Mouse (Mus musculus) thymus, adult 2 months (tissue): ENCODE results near the gene Dedd2.

ENCODE experiments used
- CTCF ChIP-seq: fragments of 200-500 bp; IDR thresholded peaks from 2 replicates; pipeline ENCODE4 v1.5.1; 2012; ENCODE audit warnings: mild to moderate bottlenecking, control low read depth, low read length, moderate library complexity, borderline replicate concordance; ENCODE audit not compliant: control insufficient read depth, poor library complexity, insufficient read depth; ENCODE audit errors: extremely low read depth
- POLR2A ChIP-seq: fragments of 200-500 bp; IDR thresholded peaks from 2 replicates; pipeline ENCODE4 v1.6.1; 2012; ENCODE audit warnings: mild to moderate bottlenecking, low read length, control low read depth, moderate library complexity; ENCODE audit not compliant: control insufficient read depth, poor library complexity, insufficient read depth; ENCODE audit errors: extremely low read depth

- TF ChIP-seq POLR2A (no peak), CTCF (no peak)
These were observed 1.0 kb downstream of the Dedd2 start for GRCm38 (mm10) chr7:25219416-25219750.
